Mouse (Mus musculus): ENCODE measurements around the gene Myof. TPM values are rescaled to one million over a fixed set of nuclear protein-coding genes. Genes with fewer than 3 reads are reported as not detected.

Myof gene
- polyA plus RNA-seq, 1 experiment from 2014 or later, result 36.4 TPM

GRCm38 (mm10) chr19:38053227-38054041 is 10.1 kb upstream of the Myof start:
- Histone ChIP-seq H3K4me2 (replicated peaks; ENCODE audit: low read depth, low read length) (peak overlapping the region; percentile 72), H3K4me1 (ENCODE audit: insufficient read depth, low read depth, low read length) (no peaks in the 10 kb centered on the region), H3K27me3 (replicated peaks; ENCODE audit: insufficient read depth, low read length) (no peaks in the 10 kb centered on the region), H3K4me3 (ENCODE audit: low read depth, low read length) (peak overlapping the region; percentile 64), H3K27ac (ENCODE audit: low read length) (no peak overlapping the region), H3K36me3 (ENCODE audit: insufficient read depth, low read length) (no peaks in the 10 kb centered on the region), H3K9ac (replicated peaks; ENCODE audit: low read depth) (no peak overlapping the region), H3K9me3 (ENCODE audit: low read length) (no peaks in the 10 kb centered on the region)
- 22% methylated on average over 8 of the region's 8 CpGs for WGBS
- no peak for ATAC-seq
- DNase-seq (ENCODE audit: low spot score), result peak; percentile 88
- TF ChIP-seq EP300 (IDR thresholded peaks at IDR 0.05) (peak; percentile 24; the same call in 1 of the 2 replicates), CTCF (IDR thresholded peaks at IDR 0.05) (peak; percentile 81)

GRCm38 (mm10) chr19:38049686-38050085 is 6.3 kb upstream of the Myof start:
- no peak overlapping the region for H3K4me3 ChIP-seq (ENCODE audit: low read depth, low read length)
- no peak overlapping the region for H3K4me2 ChIP-seq (replicated peaks; ENCODE audit: low read depth, low read length)
- TF ChIP-seq CTCF (IDR thresholded peaks at IDR 0.05) (no peak), EP300 (IDR thresholded peaks at IDR 0.05) (no peak)
- H3K27ac ChIP-seq (ENCODE audit: low read length), result no peak overlapping the region
- no peaks in the 10 kb centered on the region for H3K4me1 ChIP-seq (ENCODE audit: insufficient read depth, low read depth, low read length)
- no peaks in the 10 kb centered on the region for H3K36me3 ChIP-seq (ENCODE audit: insufficient read depth, low read length)
- H3K27me3 ChIP-seq (replicated peaks; ENCODE audit: insufficient read depth, low read length), result no peaks in the 10 kb centered on the region
- ATAC-seq, result no peak
- 85% methylated on average over 1 of the region's 1 CpGs for WGBS
- H3K9me3 ChIP-seq (ENCODE audit: low read length), result no peaks in the 10 kb centered on the region
- H3K9ac ChIP-seq (replicated peaks; ENCODE audit: low read depth), result no peak overlapping the region
- DNase-seq (ENCODE audit: low spot score), result no peak

- TF ChIP-seq EP300 (IDR thresholded peaks at IDR 0.05), result no peak
- no peak for TF ChIP-seq CTCF (IDR thresholded peaks at IDR 0.05)
- Histone ChIP-seq H3K27me3 (replicated peaks; ENCODE audit: insufficient read depth, low read length) (no peaks in the 10 kb centered on the region), H3K9ac (replicated peaks; ENCODE audit: low read depth) (no peak overlapping the region), H3K27ac (ENCODE audit: low read length) (no peak overlapping the region), H3K4me2 (replicated peaks; ENCODE audit: low read depth, low read length) (no peak overlapping the region), H3K4me1 (ENCODE audit: insufficient read depth, low read depth, low read length) (peaks cover 11% of the 10 kb centered on the region; the same call in 1 of the 2 replicates), H3K36me3 (ENCODE audit: insufficient read depth, low read length) (no peaks in the 10 kb centered on the region), H3K9me3 (ENCODE audit: low read length) (no peaks in the 10 kb centered on the region), H3K4me3 (ENCODE audit: low read depth, low read length) (no peak overlapping the region)
- DNase-seq (ENCODE audit: low spot score) (no peak), ATAC-seq (no peak)
- 79% methylated on average over 3 of the region's 3 CpGs for WGBS
Measured at GRCm38 (mm10) chr19:38045198-38045597, 1.8 kb upstream of the Myof start.

DNA sequence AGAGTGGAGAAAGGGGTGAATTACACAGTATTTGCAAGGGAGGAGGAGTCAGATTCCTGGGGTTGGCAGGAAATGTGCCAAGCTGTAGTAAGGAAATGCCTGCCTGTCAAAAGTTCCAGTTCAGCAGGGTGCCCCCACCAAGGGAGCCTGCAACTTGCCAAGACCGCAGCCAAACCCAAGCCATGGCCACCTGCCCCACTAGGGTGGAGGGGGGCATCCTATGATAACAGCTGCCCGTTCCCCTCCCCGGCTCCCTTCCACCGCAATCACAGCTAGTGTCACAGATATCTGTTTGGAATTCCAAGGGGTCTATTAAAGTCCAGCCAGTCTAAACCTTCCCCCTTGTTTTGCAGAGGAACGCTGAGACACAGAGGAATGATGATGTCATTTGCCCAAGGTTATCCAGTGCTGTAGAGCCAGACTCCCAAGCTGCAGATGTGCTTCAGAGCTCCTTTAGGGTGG is 1.1 kb downstream of the Myof start:
- ATAC-seq (peak; percentile 36), DNase-seq (ENCODE audit: low spot score) (peak; percentile 79)
- WGBS, result 4% methylated on average over 5 of the region's 5 CpGs

DNA sequence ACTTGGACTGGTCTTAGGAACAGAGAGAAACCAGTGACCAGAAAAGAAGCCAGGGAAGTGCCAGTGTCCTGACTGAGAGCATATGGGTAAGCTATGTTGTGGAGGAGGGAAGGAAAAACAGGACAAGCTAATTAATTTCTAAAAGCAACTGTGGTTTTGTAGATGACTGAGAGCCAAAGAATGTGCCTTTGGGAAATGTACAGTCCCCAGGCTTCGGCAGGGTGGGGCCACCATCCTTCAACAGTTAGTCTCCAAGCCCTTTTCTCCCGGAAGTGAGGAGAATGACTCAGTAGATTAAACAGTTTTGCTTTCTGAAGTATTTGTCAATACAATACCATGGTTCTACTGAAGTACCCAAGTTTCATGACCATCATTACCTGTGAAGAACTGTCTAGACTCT is 5.1 kb downstream of the Myof start:
- TF ChIP-seq EP300 (IDR thresholded peaks at IDR 0.05), result peak; percentile 89
- no peak for TF ChIP-seq CTCF (IDR thresholded peaks at IDR 0.05)
- peak; percentile 78 for ATAC-seq
- DNase-seq (ENCODE audit: low spot score), result peak; percentile 94
- H3K4me2 ChIP-seq (replicated peaks; ENCODE audit: low read depth, low read length), result no peak overlapping the region; the same call in 1 of the 2 replicates
- H3K27me3 ChIP-seq (replicated peaks; ENCODE audit: insufficient read depth, low read length), result no peaks in the 10 kb centered on the region
- H3K9me3 ChIP-seq (ENCODE audit: low read length), result no peaks in the 10 kb centered on the region
- no peaks in the 10 kb centered on the region for H3K36me3 ChIP-seq (ENCODE audit: insufficient read depth, low read length)
- no peak overlapping the region for H3K9ac ChIP-seq (replicated peaks; ENCODE audit: low read depth)
- no peak overlapping the region for H3K4me3 ChIP-seq (ENCODE audit: low read depth, low read length)
- peak overlapping the region; percentile 81 for H3K27ac ChIP-seq (ENCODE audit: low read length)
- 20% methylated on average over 2 of the region's 2 CpGs for WGBS
- H3K4me1 ChIP-seq (ENCODE audit: insufficient read depth, low read depth, low read length), result peaks cover 28% of the 10 kb centered on the region; the same call in 1 of the 2 replicates

More for the DNA sequence above, 1.1 kb downstream of the Myof start:
- Histone ChIP-seq H3K9ac (replicated peaks; ENCODE audit: low read depth) (peak overlapping the region; percentile 54), H3K27ac (ENCODE audit: low read length) (peak overlapping the region; percentile 87), H3K4me2 (replicated peaks; ENCODE audit: low read depth, low read length) (peak overlapping the region; percentile 70), H3K4me3 (ENCODE audit: low read depth, low read length) (peak overlapping the region; percentile 52), H3K4me1 (ENCODE audit: insufficient read depth, low read depth, low read length) (peaks cover 19% of the 10 kb centered on the region; the same call in 1 of the 2 replicates), H3K27me3 (replicated peaks; ENCODE audit: insufficient read depth, low read length) (no peaks in the 10 kb centered on the region), H3K9me3 (ENCODE audit: low read length) (no peaks in the 10 kb centered on the region), H3K36me3 (ENCODE audit: insufficient read depth, low read length) (no peaks in the 10 kb centered on the region)
- TF ChIP-seq CTCF (IDR thresholded peaks at IDR 0.05) (no peak), EP300 (IDR thresholded peaks at IDR 0.05) (no peak)

- H3K4me1 ChIP-seq (ENCODE audit: insufficient read depth, low read depth, low read length), result peaks cover 20% of the 10 kb centered on the region; the same call in 1 of the 2 replicates
- H3K9me3 ChIP-seq (ENCODE audit: low read length), result no peaks in the 10 kb centered on the region
- no peak overlapping the region for H3K9ac ChIP-seq (replicated peaks; ENCODE audit: low read depth)
- ATAC-seq (peak; percentile 69), DNase-seq (ENCODE audit: low spot score) (peak; percentile 77)
- no peaks in the 10 kb centered on the region for H3K36me3 ChIP-seq (ENCODE audit: insufficient read depth, low read length)
- TF ChIP-seq CTCF (IDR thresholded peaks at IDR 0.05), result no peak
- peak; percentile 81 for TF ChIP-seq EP300 (IDR thresholded peaks at IDR 0.05)
- 27% methylated on average over 2 of the region's 2 CpGs for WGBS
- peak overlapping the region; percentile 47; the same call in 1 of the 2 replicates for H3K27ac ChIP-seq (ENCODE audit: low read length)
- H3K4me2 ChIP-seq (replicated peaks; ENCODE audit: low read depth, low read length), result no peak overlapping the region
- H3K4me3 ChIP-seq (ENCODE audit: low read depth, low read length), result no peak overlapping the region
- no peaks in the 10 kb centered on the region for H3K27me3 ChIP-seq (replicated peaks; ENCODE audit: insufficient read depth, low read length)
Measured at GRCm38 (mm10) chr19:38035766-38036165, 7.6 kb downstream of the Myof start.
